ENCODE assay signal across 16 mouse cellular contexts in genomic region chr7:132764896-132765491, GRCm38 (mm10). TPM values are rescaled to one million over a fixed set of nuclear protein-coding genes. Genes with fewer than 3 reads are reported as not detected.
A peak's percentile ranks its signal among the peaks of the same experiment; 100 is the strongest.
DNase-seq lines count a peak whose midpoint lies in the region; ATAC-seq and TF ChIP-seq lines count a peak whose summit lies in the region.
"Had no signal": no experiment of that assay in that cellular context is flagged by ENCODE, and none has a peak within 500 bp of the region (broad histone marks: within the 10 kb centered on the region; RNA-seq: fewer than 3 reads in every experiment).

No protein-coding gene starts in this region.

- peak overlapping the region; percentile 65 for H3K27ac ChIP-seq in heart, adult 2 months
- H3K27ac ChIP-seq in thymus, adult 2 months (ENCODE audit: control insufficient read depth, insufficient read depth, low read length), result peak overlapping the region; percentile 3; the same call in 1 of the 2 replicates
- peak overlapping the region; percentile 87; the same call in 1 of the 2 replicates for H3K27ac ChIP-seq in liver, embryonic 11.5 days (ENCODE audit: low read depth, low read length)
- peak overlapping the region; percentile 76 for H3K27ac ChIP-seq in stomach, postnatal 0 days (replicated peaks)
- H3K27ac ChIP-seq: hindbrain, embryonic 13.5 days; midbrain, embryonic 13.5 days; neural tube, embryonic 12.5 days had no signal

- H3K79me2 ChIP-seq in heart, adult 2 months (replicated peaks; ENCODE audit: control insufficient read depth, insufficient read depth, low read length), result peaks cover 8% of the 10 kb centered on the region; the same call in 1 of the 2 replicates

- intact Hi-C loops in heart, adult 2 months (cut with DNase I), result no loop called here
- intact Hi-C loops in heart, postnatal 14 days (cut with DNase I), result loop anchor here (5.0 kb wide), 1 partner anchor 42 kb away; no protein-coding TSS in a partner anchor

- no peak for TF ChIP-seq POLR2A in heart, adult 2 months (IDR thresholded peaks at IDR 0.05; ENCODE audit: insufficient read depth, low read depth, low read length)
- no peak for TF ChIP-seq POLR2A in thymus, adult 2 months (IDR thresholded peaks at IDR 0.05; ENCODE audit: control insufficient read depth, extremely low read depth, insufficient read depth, low read length, poor library complexity)

- no peak for ATAC-seq in liver, embryonic 11.5 days (replicated peaks; ENCODE audit: low FRiP score)
- no peak for ATAC-seq in stomach, postnatal 0 days (ENCODE audit: low FRiP score, low TSS enrichment)
- ATAC-seq: midbrain, embryonic 13.5 days had no signal

- no peak overlapping the region for H3K4me3 ChIP-seq in heart, adult 2 months
- H3K4me3 ChIP-seq in thymus, adult 2 months (ENCODE audit: control insufficient read depth, insufficient read depth, low read length), result no peak overlapping the region
- H3K4me3 ChIP-seq in liver, embryonic 11.5 days (ENCODE audit: low read depth, low read length), result no peak overlapping the region
- no peak overlapping the region for H3K4me3 ChIP-seq in stomach, postnatal 0 days (ENCODE audit: low read depth, low read length)
- H3K4me3 ChIP-seq: heart, embryonic 15.5 days; hindbrain, embryonic 13.5 days; midbrain, embryonic 13.5 days; neural tube, embryonic 12.5 days had no signal

- WGBS in heart, adult 2 months, result 64% methylated on average over 4 of the region's 4 CpGs
- 87% methylated on average over 4 of the region's 4 CpGs for WGBS in thymus, adult 2 months
- WGBS in liver, embryonic 11.5 days, result 78% methylated on average over 4 of the region's 4 CpGs
- WGBS in stomach, postnatal 0 days, result 61% methylated on average over 4 of the region's 4 CpGs

- H3K4me2 ChIP-seq in liver, embryonic 11.5 days, result no peak overlapping the region
- H3K4me2 ChIP-seq in stomach, postnatal 0 days (replicated peaks; ENCODE audit: low read depth), result no peak overlapping the region
- H3K4me2 ChIP-seq: heart, embryonic 15.5 days; hindbrain, embryonic 13.5 days; midbrain, embryonic 13.5 days; neural tube, embryonic 12.5 days had no signal

- H3K9me3 ChIP-seq in liver, embryonic 11.5 days (ENCODE audit: control insufficient read depth, low read length), result no peaks in the 10 kb centered on the region
- no peaks in the 10 kb centered on the region for H3K9me3 ChIP-seq in stomach, postnatal 0 days (ENCODE audit: control insufficient read depth, low read length)
- H3K9me3 ChIP-seq: heart, embryonic 15.5 days; hindbrain, embryonic 13.5 days; midbrain, embryonic 13.5 days; neural tube, embryonic 12.5 days had no signal

- H3K9ac ChIP-seq in heart, adult 2 months (ENCODE audit: low read depth, low read length), result no peak overlapping the region
- no peak overlapping the region for H3K9ac ChIP-seq in liver, embryonic 11.5 days (ENCODE audit: low read depth, low read length)
- no peak overlapping the region for H3K9ac ChIP-seq in stomach, postnatal 0 days (ENCODE audit: low read length)
- H3K9ac ChIP-seq: heart, embryonic 15.5 days; hindbrain, embryonic 13.5 days; midbrain, embryonic 13.5 days; neural tube, embryonic 12.5 days had no signal

- TF ChIP-seq CTCF in heart, adult 2 months (IDR thresholded peaks at IDR 0.05), result no peak
- TF ChIP-seq CTCF in thymus, adult 2 months (IDR thresholded peaks at IDR 0.05; ENCODE audit: borderline replicate concordance, control insufficient read depth, extremely low read depth, insufficient read depth, low read length, poor library complexity), result no peak
- no peak for TF ChIP-seq CTCF in stomach, postnatal 0 days (IDR thresholded peaks at IDR 0.05; ENCODE audit: low read depth)

- no peak for DNase-seq in heart, adult 2 months
- DNase-seq in heart, adult 8-10 months (ENCODE audit: low spot score), result no peak
- DNase-seq in thymus, adult 2 months, result no peak
- DNase-seq in thymus, adult 18-20 months, result no peak
- DNase-seq in liver, embryonic 11.5 days (ENCODE audit: low spot score), result no peak
- DNase-seq in stomach, postnatal 0 days (ENCODE audit: low spot score), result no peak
- no peak for DNase-seq in heart, postnatal 14 days
- DNase-seq in heart, adult 11 months, result no peak
- DNase-seq: B cell, adult 2 months; cerebellum, adult 11-12 months; gastrocnemius, postnatal 36 days; kidney, postnatal 10 days had no signal

- no peak for TF ChIP-seq EP300 in heart, adult 2 months (IDR thresholded peaks at IDR 0.05; ENCODE audit: insufficient read depth, low read depth, low read length)
- TF ChIP-seq EP300 in stomach, postnatal 0 days (optimal IDR thresholded peaks at IDR 0.05), result no peak

- peaks cover 30% of the 10 kb centered on the region for H3K36me3 ChIP-seq in heart, adult 2 months (ENCODE audit: control insufficient read depth, insufficient read depth, low read length)
- no peaks in the 10 kb centered on the region; the same call in none of the 2 replicates for H3K36me3 ChIP-seq in thymus, adult 2 months (ENCODE audit: control insufficient read depth, insufficient read depth, low read length)
- H3K36me3 ChIP-seq in liver, embryonic 11.5 days (ENCODE audit: control insufficient read depth, insufficient read depth, low read length), result no peaks in the 10 kb centered on the region
- H3K36me3 ChIP-seq in stomach, postnatal 0 days (ENCODE audit: control insufficient read depth, insufficient read depth, low read length), result no peaks in the 10 kb centered on the region
- H3K36me3 ChIP-seq: heart, embryonic 15.5 days had no signal

- H3K27me3 ChIP-seq in heart, adult 2 months (ENCODE audit: control insufficient read depth, insufficient read depth, low read length), result no peaks in the 10 kb centered on the region
- no peaks in the 10 kb centered on the region for H3K27me3 ChIP-seq in thymus, adult 2 months (ENCODE audit: control insufficient read depth, insufficient read depth, low read length)
- no peaks in the 10 kb centered on the region for H3K27me3 ChIP-seq in liver, embryonic 11.5 days (replicated peaks; ENCODE audit: control insufficient read depth, insufficient read depth, low read length)
- no peaks in the 10 kb centered on the region for H3K27me3 ChIP-seq in stomach, postnatal 0 days (ENCODE audit: control insufficient read depth, insufficient read depth, low read length)
- H3K27me3 ChIP-seq: heart, embryonic 15.5 days; hindbrain, embryonic 13.5 days; midbrain, embryonic 13.5 days; neural tube, embryonic 12.5 days had no signal

- peaks cover 22% of the 10 kb centered on the region for H3K4me1 ChIP-seq in heart, adult 2 months (ENCODE audit: control insufficient read depth, insufficient read depth, low read length)
- H3K4me1 ChIP-seq in thymus, adult 2 months (replicated peaks; ENCODE audit: control insufficient read depth, insufficient read depth, low read length), result peaks cover 20% of the 10 kb centered on the region
- H3K4me1 ChIP-seq in liver, embryonic 11.5 days (replicated peaks; ENCODE audit: control insufficient read depth, insufficient read depth, low read length), result peaks cover 44% of the 10 kb centered on the region
- H3K4me1 ChIP-seq in stomach, postnatal 0 days (replicated peaks; ENCODE audit: control insufficient read depth, insufficient read depth), result no peaks in the 10 kb centered on the region; the same call in none of the 2 replicates

RNA-seq across cellular contexts. Expression of gene Fam53b, which starts 48.7 kb away (rescaled TPM):
- total RNA-seq in heart, adult 2 months (2021), result 10 to 100 TPM; 22.0 to 26.9 TPM
- polyA plus RNA-seq in heart, adult 2 months (2012; rRNA removed), result 22.5 and 25.7 TPM in 2 replicates
- total RNA-seq in heart, adult 8-10 months (2022), result 10 to 100 TPM; 24.0 to 31.3 (median 26.9) TPM
- 104 and 122 TPM in 2 replicates for polyA plus RNA-seq in thymus, adult 2 months (2012; rRNA removed)
- polyA plus RNA-seq in liver, embryonic 11.5 days (2014; fragmentation: Nextera tagmentation; extraction: Ambion mirVana), result 20.1 and 20.4 TPM in 2 replicates
- polyA plus RNA-seq in stomach, postnatal 0 days (2015; fragmentation: Nextera tagmentation; extraction: Ambion mirVana), result 8.4 and 8.5 TPM in 2 replicates
- 10 to 100 TPM; 29.2 to 34.1 TPM for total RNA-seq in heart, postnatal 14 days (2021)

Comparison
In these comparisons a context has a peak if more than half of its experiments do, and no peak if none do; other contexts are left out.
1. H3K27ac ChIP-seq: peak in every context shown above with its lines; median percentile 87 in liver, embryonic 11.5 days; 76 in stomach, postnatal 0 days; 65 in heart, adult 2 months; 3 in thymus, adult 2 months.